Mouse (Mus musculus) embryonic facial prominence, embryonic 14.5 days (tissue): ENCODE data around the gene Gm17364. TPM values are rescaled to one million over a fixed set of nuclear protein-coding genes. Genes with fewer than 3 reads are reported as not detected.

Experiments used
- polyA plus RNA-seq: library from polyadenylated mRNA; unstranded; fragments of >200 nt; fragmentation: Nextera tagmentation; extraction: Ambion mirVana; gene quantifications from 2 replicates; pipeline ENCODE4 v1.2.1, GENCODE M21; 2014

Gm17364 gene
- polyA plus RNA-seq, 1 experiment from 2014 or later, result not detected

Other genes with a start within 250 kb of the Gm17364 start
- gene Mak, start 194.3 kb downstream of the Gm17364 start, polyA plus RNA-seq, result 1.5 and 2.9 TPM in 2 replicates
- 0.08 TPM in 2 replicates for gene Gcm2, start 162.9 kb downstream of the Gm17364 start, polyA plus RNA-seq
- 0.08 TPM in 1 of 2 replicates, not detected in the other for gene Sycp2l, start 159.7 kb downstream of the Gm17364 start, polyA plus RNA-seq
- 2.8 and 4.0 TPM in 2 replicates for gene Elovl2, start 53.6 kb downstream of the Gm17364 start, polyA plus RNA-seq
- 16.2 and 19.8 TPM in 2 replicates for gene Smim13, start 24.1 kb downstream of the Gm17364 start, polyA plus RNA-seq
- 31.1 and 32.1 TPM in 2 replicates for gene Nedd9, start 213.4 kb upstream of the Gm17364 start, polyA plus RNA-seq